Mouse (Mus musculus): Measurements from ENCODE around the gene Nlrc4. TPM values are rescaled to one million over a fixed set of nuclear protein-coding genes. Genes with fewer than 3 reads are reported as not detected.

Gene Nlrc4
- total RNA-seq, 2 experiments from 2014 or later: 0.11 to 0.14 TPM

Other genes with a start within 250 kb of the Nlrc4 start
- gene Memo1, start 163.6 kb downstream of the Nlrc4 start, total RNA-seq (2021): 10 to 100 TPM; 61.2 to 61.7 TPM
- 10 to 100 TPM; 66.8 to 72.9 TPM for gene Dpy30, start 135.2 kb downstream of the Nlrc4 start, total RNA-seq (2021)
- 10 to 100 TPM; 78.8 to 81.0 TPM for gene Spast, start 120.2 kb downstream of the Nlrc4 start, total RNA-seq (2021)
- 10 to 100 TPM; 17.3 to 21.1 TPM for gene Slc30a6, start 63.5 kb downstream of the Nlrc4 start, total RNA-seq (2021)
- gene Yipf4, start 30.4 kb upstream of the Nlrc4 start, total RNA-seq (2021): 10 to 100 TPM; 74.0 to 86.6 TPM
- 100 to 1,000 TPM; 138 to 143 TPM for gene Birc6, start 69.2 kb upstream of the Nlrc4 start, total RNA-seq (2021)